Mouse (Mus musculus) adrenal gland, adult 8-10 months (tissue): ENCODE data around the gene Dis3l. TPM values are rescaled to one million over a fixed set of nuclear protein-coding genes. Genes with fewer than 3 reads are reported as not detected.
"Not testable (repeated sequence)": the region's sequence is repeated elsewhere in the genome, so short reads cannot be mapped to it uniquely, and the experiment has no call there.

Experiments
- DNase-seq: peaks from one replicate; pipeline ENCODE4 v3.0.0; 2022
- total RNA-seq, 4 experiments: library from RNA; stranded (reverse); gene quantifications; 2 replicates each; pipeline ENCODE4 v1.2.4; 2022

Gene Dis3l
- total RNA-seq, 4 experiments from 2014 or later = 20.4 to 26.2 (median 23.3) TPM

- no peak for DNase-seq
Observed at GRCm38 (mm10) chr9:64316986-64317385, 24.1 kb downstream of the Dis3l start.

DNA sequence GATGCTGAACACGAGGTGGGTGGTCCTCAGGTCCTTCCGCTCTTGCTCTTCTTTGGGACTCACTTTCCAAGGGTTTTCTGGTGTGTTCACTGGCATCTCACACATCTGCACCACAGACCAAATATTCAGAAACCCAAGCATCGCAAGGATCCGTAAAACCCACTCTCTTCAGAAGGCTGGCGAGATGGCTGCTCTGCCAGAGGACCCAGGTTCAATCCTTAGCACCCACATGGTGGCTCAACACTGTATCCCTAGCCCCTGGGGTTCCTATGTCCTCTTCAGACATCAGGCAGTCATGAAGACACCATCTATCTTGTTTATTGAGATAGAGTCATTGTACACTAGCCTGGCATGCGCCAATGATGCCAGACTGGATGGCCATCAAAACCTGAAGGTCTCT is 26.4 kb downstream of the Dis3l start:
- DNase-seq = no peak

GRCm38 (mm10) chr9:64312128-64312527 is 29.0 kb downstream of the Dis3l start:
- DNase-seq = no peak

- no peak for DNase-seq
Observed at GRCm38 (mm10) chr9:64310996-64311785, 29.9 kb downstream of the Dis3l start.

GRCm38 (mm10) chr9:64306476-64307312 is 34.4 kb downstream of the Dis3l start:
- DNase-seq = no peak

- not testable (repeated sequence) for DNase-seq
Observed at GRCm38 (mm10) chr9:64303086-64303485, 38.0 kb downstream of the Dis3l start.

- DNase-seq = no peak
Observed at GRCm38 (mm10) chr9:64282404-64282987, 58.6 kb downstream of the Dis3l start.

GRCm38 (mm10) chr9:64281781-64282178 is 59.3 kb downstream of the Dis3l start:
- DNase-seq = no peak

GRCm38 (mm10) chr9:64281105-64281780 is 59.8 kb downstream of the Dis3l start, which contains the start of gene Tipin:
Gene Tipin (plus strand): TSS chr9:64281581.
- peak; percentile 90 for DNase-seq

DNA sequence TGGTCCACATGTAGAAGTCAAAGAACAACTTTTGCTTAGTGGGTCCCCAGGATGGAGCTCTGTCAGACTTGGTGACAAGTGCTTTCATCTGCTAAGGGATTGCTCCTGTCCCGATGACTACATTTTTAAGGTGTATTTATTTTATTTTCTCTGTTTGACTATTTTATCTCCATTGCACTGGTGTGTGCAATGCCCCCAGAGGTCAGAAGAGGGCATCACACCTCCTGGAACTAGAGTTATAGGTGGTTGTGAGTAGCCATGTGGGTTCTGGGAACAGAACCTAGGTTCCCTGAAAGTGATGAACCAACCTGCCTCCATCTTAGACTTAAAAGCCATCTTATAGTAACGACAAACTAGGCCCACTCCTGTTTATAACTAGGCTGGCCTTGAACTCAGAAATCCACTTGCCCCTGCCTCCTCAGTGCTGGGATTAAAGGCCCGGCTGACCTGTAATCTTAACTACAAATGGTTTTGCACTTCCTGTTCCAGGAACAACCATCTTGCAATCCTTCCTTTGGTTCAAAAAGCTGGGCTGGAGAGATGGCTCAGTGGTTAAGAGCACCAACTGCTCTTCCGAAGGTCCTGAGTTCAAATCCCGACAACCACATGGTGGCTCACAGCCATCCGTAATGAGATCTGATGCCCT is 62.3 kb downstream of the Dis3l start:
- DNase-seq = no peak

DNA sequence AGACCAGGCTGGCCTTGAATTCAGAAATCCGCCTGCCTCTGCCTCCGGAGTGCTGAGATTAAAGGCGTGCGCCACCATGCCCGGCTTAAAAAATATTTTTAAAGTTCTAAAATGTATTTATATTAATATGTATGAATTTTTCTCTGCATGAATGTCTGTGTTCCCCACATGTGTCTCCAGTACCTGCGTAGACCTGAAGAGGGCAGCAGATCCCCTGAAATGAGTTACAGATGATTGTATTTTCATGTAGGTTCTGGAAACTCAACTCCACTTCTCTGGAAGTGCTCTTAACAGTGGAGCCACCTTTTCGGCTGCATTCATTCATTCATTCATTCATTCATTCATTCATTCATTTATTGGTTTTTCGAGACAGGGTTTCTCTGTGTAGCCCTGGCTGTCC is 63.4 kb downstream of the Dis3l start:
- DNase-seq = peak; percentile 36

DNA sequence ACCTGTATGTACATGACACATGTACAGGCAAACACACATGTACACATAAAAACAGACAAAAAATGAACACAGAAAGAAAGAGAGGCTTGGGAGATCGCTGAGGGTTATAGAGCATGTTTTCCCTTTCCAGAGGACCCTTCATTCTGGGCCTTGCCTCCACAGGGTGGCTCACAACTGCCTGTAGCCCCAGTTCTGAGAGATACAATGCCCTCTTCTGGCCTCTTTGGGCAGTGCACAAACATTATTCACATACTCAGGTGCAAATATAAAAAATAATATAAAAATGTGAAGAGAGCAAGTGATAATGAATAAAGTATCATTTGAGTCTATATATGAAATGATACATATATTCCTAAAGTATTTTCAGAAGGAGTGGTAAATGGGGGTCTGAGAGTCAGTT is 66.2 kb downstream of the Dis3l start:
- DNase-seq = no peak

DNA sequence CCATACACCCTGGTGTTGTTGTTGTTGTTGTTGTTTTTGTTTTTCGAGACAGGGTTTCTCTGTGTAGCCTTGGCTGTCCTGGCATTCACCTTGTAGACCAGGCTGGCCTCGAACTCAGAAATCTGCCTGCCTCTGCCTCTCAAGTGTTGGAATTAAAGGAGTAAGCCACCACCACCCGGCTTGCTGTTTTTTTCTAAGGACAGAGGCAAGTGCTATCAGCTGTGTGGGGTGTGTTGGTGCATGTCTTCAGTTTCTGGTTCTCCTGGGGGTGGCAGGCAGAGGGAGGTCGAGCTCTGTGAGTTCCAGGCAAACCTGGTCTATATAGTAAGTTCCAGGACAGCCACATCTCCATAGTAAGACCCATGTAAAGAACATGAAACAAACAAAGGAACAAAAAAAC is 66.8 kb downstream of the Dis3l start:
- no peak for DNase-seq

DNA sequence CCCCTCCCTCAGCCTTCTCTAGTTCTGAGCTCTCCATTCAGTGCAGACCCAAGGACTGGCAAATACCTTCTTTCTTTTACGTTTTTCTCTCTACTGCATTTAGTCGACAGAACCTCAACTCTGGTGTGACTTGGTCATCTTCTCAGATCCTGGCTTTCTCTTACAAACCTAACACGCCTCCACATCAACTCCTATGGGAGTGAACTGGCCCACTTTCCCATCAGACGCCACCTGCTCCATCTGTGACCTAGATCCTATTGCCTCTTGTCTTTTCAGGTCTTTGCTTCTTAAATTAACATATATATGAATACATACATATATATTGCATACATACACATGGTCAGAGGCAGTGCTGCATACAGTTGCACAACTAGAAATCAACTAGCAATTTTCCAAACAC is 67.3 kb downstream of the Dis3l start:
- no peak for DNase-seq

DNA sequence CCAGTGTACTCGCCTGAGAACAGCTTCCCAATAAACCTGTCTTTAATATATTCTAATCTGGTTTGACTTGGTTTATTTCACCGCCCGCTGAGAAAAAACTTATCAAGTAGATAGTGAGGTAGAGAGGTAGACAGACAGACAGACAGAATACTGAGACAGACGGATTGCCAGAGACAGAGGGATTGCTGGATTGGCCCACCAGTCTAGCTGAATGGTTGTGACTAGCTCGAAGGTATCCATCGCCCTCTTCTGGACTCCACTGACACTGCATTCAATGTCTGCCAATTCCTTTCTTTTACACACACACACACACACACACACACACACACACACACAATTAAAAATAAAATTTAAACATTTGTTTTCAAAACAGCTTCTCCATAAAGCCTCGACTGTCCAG is 68.5 kb downstream of the Dis3l start:
- no peak for DNase-seq

DNA sequence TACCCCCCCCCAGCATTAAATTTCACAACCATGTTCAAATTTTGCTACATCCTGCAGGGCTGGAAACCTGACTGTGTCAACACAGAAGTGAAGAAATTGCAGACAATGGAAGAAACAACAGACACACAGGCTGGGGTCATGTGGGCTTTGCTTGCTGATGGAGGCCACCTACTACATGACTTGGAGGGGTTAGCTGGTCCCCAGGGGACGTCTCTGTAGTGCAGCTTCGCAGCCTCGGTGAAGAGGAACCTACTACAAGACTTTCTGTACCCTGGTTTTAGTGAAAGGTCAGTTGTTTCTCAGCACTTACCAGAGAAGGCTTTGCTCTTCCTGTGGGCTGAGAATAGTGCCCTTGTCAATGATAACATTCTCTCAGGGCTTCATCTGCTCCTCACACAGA is 69.8 kb downstream of the Dis3l start:
- DNase-seq = no peak

- not testable (repeated sequence) for DNase-seq
Observed at GRCm38 (mm10) chr9:64268836-64269235, 72.3 kb downstream of the Dis3l start.

DNA sequence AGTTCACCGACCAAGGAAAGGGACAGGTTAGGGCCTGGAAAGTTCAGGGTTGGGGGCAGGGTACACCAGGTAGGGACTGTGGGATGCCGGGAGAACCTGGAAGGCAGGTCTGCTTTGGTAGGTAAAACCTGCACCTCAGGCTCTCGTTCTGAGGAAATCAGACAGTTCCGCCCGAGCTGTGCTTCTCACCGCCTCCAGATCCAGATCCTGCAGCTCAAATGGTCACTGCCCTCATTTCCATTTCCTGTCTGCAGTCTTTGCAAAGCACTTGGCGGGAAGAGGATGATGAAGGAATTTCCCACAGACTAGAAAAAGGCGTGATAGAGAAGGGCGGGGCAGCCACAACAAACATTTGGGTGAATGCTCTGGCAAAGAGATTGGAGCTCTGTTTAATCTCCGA is 72.9 kb downstream of the Dis3l start:
- no peak for DNase-seq

- no peak for DNase-seq
Observed at GRCm38 (mm10) chr9:64267231-64267630, 73.9 kb downstream of the Dis3l start.

DNA sequence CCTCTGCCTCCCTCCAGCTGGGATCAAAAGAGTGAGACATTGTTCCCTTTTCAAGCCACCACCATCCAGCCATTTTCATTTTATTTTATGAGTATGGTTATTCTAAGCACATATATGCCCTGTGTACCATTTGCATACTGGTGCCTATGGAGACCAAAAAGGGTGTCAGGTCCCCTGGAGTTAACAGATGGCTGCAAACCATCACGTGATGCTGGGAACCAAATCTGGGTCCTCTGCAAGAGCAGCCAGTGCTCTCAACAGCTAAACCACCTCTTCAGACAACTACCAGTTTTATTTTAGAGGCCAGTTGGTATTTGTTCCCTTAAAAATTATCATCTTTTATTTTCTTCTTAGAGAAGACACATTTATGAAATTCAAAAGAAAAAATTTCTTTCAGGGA is 76.3 kb downstream of the Dis3l start:
- DNase-seq = no peak

DNA sequence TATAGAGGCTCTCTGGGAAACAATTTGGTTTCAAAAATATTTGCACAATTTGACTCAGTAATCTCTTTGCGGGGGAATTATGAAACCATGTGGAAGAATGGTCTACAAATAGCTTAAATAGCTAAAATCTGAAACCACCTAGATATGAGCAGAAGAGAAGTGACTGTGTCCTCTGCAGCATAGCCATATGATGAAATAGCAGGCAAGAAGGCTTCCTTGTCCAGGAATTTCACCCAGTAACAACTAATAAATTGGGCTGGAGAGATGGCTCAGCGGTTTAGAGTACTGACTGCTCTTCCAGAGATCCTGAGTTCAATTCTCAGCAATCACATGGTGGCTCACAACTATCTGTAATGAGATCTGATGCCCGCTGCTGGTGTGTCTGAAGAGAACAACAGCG is 80.1 kb downstream of the Dis3l start:
- DNase-seq = no peak

DNA sequence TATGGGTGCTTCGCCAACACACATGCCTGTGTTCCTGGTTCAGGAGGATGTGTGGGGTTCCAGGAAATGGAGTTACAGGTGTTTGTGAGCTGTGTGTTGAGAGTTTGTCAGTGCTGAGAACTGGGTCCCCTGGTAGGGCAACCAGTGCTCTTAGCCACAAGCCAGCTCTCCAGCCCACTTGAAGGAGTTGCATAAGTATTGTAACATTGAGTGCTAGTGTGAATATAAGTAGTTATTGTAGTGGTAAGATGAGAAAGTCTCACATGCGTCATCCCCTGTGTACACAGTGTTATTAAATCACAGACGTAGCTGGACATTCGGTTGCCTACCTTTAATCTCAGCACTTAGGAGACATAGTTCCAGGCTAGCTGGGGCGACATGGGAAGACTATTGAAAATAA is 81.2 kb downstream of the Dis3l start:
- no peak for DNase-seq
